In the genomic region with DNA sequence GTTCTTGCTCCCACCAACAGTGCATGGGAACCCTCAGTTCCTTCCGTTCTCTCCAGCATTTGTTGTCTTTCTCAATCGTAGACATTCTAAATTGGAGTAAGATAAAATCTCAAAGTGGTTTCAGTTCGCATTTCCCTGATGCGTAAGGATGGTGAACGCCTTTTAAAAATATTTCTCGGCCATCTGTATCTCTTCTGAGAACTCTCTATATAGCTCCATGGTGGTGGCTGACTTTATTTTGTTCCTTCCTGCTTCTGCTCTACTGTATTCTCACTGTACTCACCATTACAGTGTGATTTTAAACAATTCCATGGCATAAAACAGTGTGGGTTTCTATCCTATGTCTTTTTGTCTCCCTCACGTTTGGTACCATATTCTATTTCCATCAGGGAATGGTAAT, we compare ENCODE assay signal across 31 mouse cellular contexts. TPM values are rescaled to one million over a fixed set of nuclear protein-coding genes. Genes with fewer than 3 reads are reported as not detected.
DNase-seq lines count a peak whose midpoint lies in the region; ATAC-seq and TF ChIP-seq lines count a peak whose summit lies in the region.
"Had no signal": no experiment of that assay in that cellular context is flagged by ENCODE, and none has a peak within 500 bp of the region (broad histone marks: within the 10 kb centered on the region; RNA-seq: fewer than 3 reads in every experiment).

No protein-coding gene starts in this region.

- intact Hi-C loops in left cerebral cortex, postnatal 25 days (cut with DNase I) = loop anchor here (1.0 to 5.0 kb wide), 3 partner anchors 21 to 126 kb away; no protein-coding TSS in a partner anchor

- H3K9ac ChIP-seq in forebrain, postnatal 0 days = no peak overlapping the region
- no peak overlapping the region for H3K9ac ChIP-seq in forebrain, embryonic 14.5 days (ENCODE audit: low read length)
- H3K9ac ChIP-seq: embryonic facial prominence, embryonic 13.5 days; embryonic facial prominence, embryonic 15.5 days; forebrain, embryonic 12.5 days; forebrain, embryonic 15.5 days had no signal

- TF ChIP-seq CTCF in forebrain, postnatal 0 days (IDR thresholded peaks at IDR 0.05; ENCODE audit: low read depth) = no peak
- no peak for TF ChIP-seq CTCF in layer of hippocampus, adult 2 months (conservative IDR thresholded peaks at IDR 0.05)

- WGBS in forebrain, postnatal 0 days = 63% methylated on average over 7 of the region's 7 CpGs
- 90% methylated on average over 7 of the region's 7 CpGs for WGBS in forebrain, embryonic 14.5 days

- H3K36me3 ChIP-seq in forebrain, postnatal 0 days (ENCODE audit: insufficient read depth) = no peaks in the 10 kb centered on the region
- H3K36me3 ChIP-seq in forebrain, embryonic 14.5 days (ENCODE audit: control insufficient read depth, insufficient read depth, low read length) = no peaks in the 10 kb centered on the region
- H3K36me3 ChIP-seq: embryonic facial prominence, embryonic 13.5 days; embryonic facial prominence, embryonic 15.5 days; forebrain, embryonic 10.5 days; forebrain, embryonic 12.5 days; forebrain, embryonic 15.5 days; G1E had no signal

- H3K4me1 ChIP-seq in forebrain, postnatal 0 days (ENCODE audit: insufficient read depth) = no peaks in the 10 kb centered on the region
- peaks cover 7% of the 10 kb centered on the region; the same call in 1 of the 2 replicates for H3K4me1 ChIP-seq in forebrain, embryonic 14.5 days (ENCODE audit: control insufficient read depth, insufficient read depth, low read length)
- H3K4me1 ChIP-seq: embryonic facial prominence, embryonic 15.5 days had no signal

- no peak overlapping the region for H3K4me3 ChIP-seq in forebrain, postnatal 0 days (ENCODE audit: low read depth, low read length)
- no peak overlapping the region for H3K4me3 ChIP-seq in forebrain, embryonic 14.5 days (ENCODE audit: low read depth, low read length)
- H3K4me3 ChIP-seq in layer of hippocampus, adult 2 months = no peak overlapping the region
- H3K4me3 ChIP-seq: embryonic facial prominence, embryonic 13.5 days; embryonic facial prominence, embryonic 15.5 days; erythroblast, embryonic 14.5 days; forebrain, embryonic 10.5 days; forebrain, embryonic 12.5 days; forebrain, embryonic 15.5 days had no signal

- no peak for DNase-seq in forebrain, postnatal 0 days
- DNase-seq in forebrain, embryonic 14.5 days (ENCODE audit: low spot score) = no peak
- DNase-seq in layer of hippocampus, adult 2 months (ENCODE audit: low spot score in 2 of 2) = no peak
- no peak for DNase-seq in layer of hippocampus, adult 11-12 months (ENCODE audit: low spot score)
- peak; percentile 27 to 66 for DNase-seq in left cerebral cortex, postnatal 25 days (ENCODE audit: low spot score in 2 of 2)
- no peak for DNase-seq in left cerebral cortex, adult 8-10 months (ENCODE audit: low spot score in 2 of 2)
- DNase-seq: adrenal gland, adult 8-10 months; adrenal gland, postnatal 14 days; adrenal gland, postnatal 36 days; B cell, adult 2 months; cerebellum, adult 11 months; cerebellum, adult 18-20 months; cerebellum, adult 8-10 months; cerebellum, adult 9-11 months; cerebellum, postnatal 14 days; cerebellum, postnatal 36 days; embryo, embryonic 11 days had no signal

- H3K9me3 ChIP-seq in forebrain, postnatal 0 days (ENCODE audit: low read length) = no peaks in the 10 kb centered on the region
- no peaks in the 10 kb centered on the region for H3K9me3 ChIP-seq in forebrain, embryonic 14.5 days (replicated peaks; ENCODE audit: control insufficient read depth, low read length)
- H3K9me3 ChIP-seq: embryonic facial prominence, embryonic 13.5 days; embryonic facial prominence, embryonic 15.5 days; forebrain, embryonic 10.5 days; forebrain, embryonic 12.5 days; forebrain, embryonic 15.5 days; G1E had no signal

- peak; percentile 28 for ATAC-seq in forebrain, postnatal 0 days
- ATAC-seq in forebrain, embryonic 14.5 days = no peak
- ATAC-seq: activated CD4-positive, CD25-positive, alpha-beta regulatory T cell, adult 4 months; CD4-positive, CD25-positive, alpha-beta regulatory T cell, adult 4 months; forebrain, embryonic 15.5 days; Patski had no signal

- no peaks in the 10 kb centered on the region for H3K27me3 ChIP-seq in forebrain, postnatal 0 days (ENCODE audit: insufficient read depth, low read length)
- H3K27me3 ChIP-seq in forebrain, embryonic 14.5 days (replicated peaks; ENCODE audit: control insufficient read depth, insufficient read depth, low read length) = no peaks in the 10 kb centered on the region
- H3K27me3 ChIP-seq: CH12.LX; embryonic facial prominence, embryonic 13.5 days; embryonic facial prominence, embryonic 15.5 days; forebrain, embryonic 12.5 days; forebrain, embryonic 15.5 days had no signal

- H3K27ac ChIP-seq in forebrain, postnatal 0 days (ENCODE audit: low read depth, low read length) = 0 out of 2 replicates have a peak overlapping the region, but pooled peaks have one; percentile 35
- no peak overlapping the region for H3K27ac ChIP-seq in forebrain, embryonic 14.5 days (ENCODE audit: low read depth, low read length)
- peak overlapping the region; percentile 67 for H3K27ac ChIP-seq in layer of hippocampus, adult 2 months
- H3K27ac ChIP-seq: embryonic facial prominence, embryonic 13.5 days; embryonic facial prominence, embryonic 15.5 days; forebrain, embryonic 10.5 days; forebrain, embryonic 12.5 days; forebrain, embryonic 15.5 days had no signal

- H3K4me2 ChIP-seq in forebrain, postnatal 0 days (ENCODE audit: low read depth) = no peak overlapping the region
- no peak overlapping the region for H3K4me2 ChIP-seq in forebrain, embryonic 14.5 days (ENCODE audit: low read length)
- H3K4me2 ChIP-seq: embryonic facial prominence, embryonic 13.5 days; embryonic facial prominence, embryonic 15.5 days; forebrain, embryonic 12.5 days; forebrain, embryonic 15.5 days had no signal

RNA-seq across cellular contexts. Expression of a gene that starts 23.9 kb away (rescaled TPM):
- 46.9 and 61.5 TPM in 2 replicates for total RNA-seq in forebrain, postnatal 0 days (2014; rRNA removed)
- 5.4 and 8.9 TPM in 2 replicates for polyA plus RNA-seq in forebrain, postnatal 0 days (2015; fragmentation: Nextera tagmentation; extraction: Ambion mirVana)
- 9.7 and 10.5 TPM in 2 replicates for polyA plus RNA-seq in forebrain, embryonic 14.5 days (2014; fragmentation: Nextera tagmentation; extraction: Ambion mirVana)
- total RNA-seq in layer of hippocampus, adult 2 months (2021) = 100 to 1,000 TPM; 169 to 173 TPM
- 100 to 1,000 TPM; 120 to 126 TPM for total RNA-seq in left cerebral cortex, postnatal 25 days (2021)
- 100 to 1,000 TPM; 110 to 130 (median 124) TPM for total RNA-seq in left cerebral cortex, adult 8-10 months (2022)

RNA-seq across cellular contexts. Expression of a gene that starts 26.3 kb away (rescaled TPM):
- total RNA-seq in forebrain, postnatal 0 days (2014; rRNA removed) = not detected in 2 replicates
- not detected in 2 replicates for polyA plus RNA-seq in forebrain, postnatal 0 days (2015; fragmentation: Nextera tagmentation; extraction: Ambion mirVana)
- polyA plus RNA-seq in forebrain, embryonic 14.5 days (2014; fragmentation: Nextera tagmentation; extraction: Ambion mirVana) = 0.17 TPM in 1 of 2 replicates, not detected in the other
- not detected for total RNA-seq in layer of hippocampus, adult 2 months (2021)
- not detected for total RNA-seq in left cerebral cortex, postnatal 25 days (2021)
- total RNA-seq in left cerebral cortex, adult 8-10 months (2022) = not detected
- total RNA-seq: adrenal gland, adult 18-20 months; adrenal gland, adult 8-10 months; adrenal gland, postnatal 14 days; adrenal gland, postnatal 36 days; CH12.LX; common myeloid progenitor, adult 5-6 weeks; G1E had no signal
- polyA plus RNA-seq: activated CD4-positive, CD25-positive, alpha-beta regulatory T cell, adult 4 months; CD4-positive, CD25-positive, alpha-beta regulatory T cell, adult 4 months; embryonic facial prominence, embryonic 11.5 days; embryonic facial prominence, embryonic 13.5 days; embryonic facial prominence, embryonic 15.5 days; erythroblast, embryonic 14.5 days; forebrain, embryonic 10.5 days; forebrain, embryonic 12.5 days; forebrain, embryonic 15.5 days; G1E; Patski had no signal

Comparison
In these comparisons a context has a peak if more than half of its experiments do, and no peak if none do; other contexts are left out.
1. DNase-seq: peak in left cerebral cortex, postnatal 25 days (2 of 2); none in forebrain, postnatal 0 days (single experiment), forebrain, embryonic 14.5 days (single experiment), layer of hippocampus, adult 2 months (0 of 2), layer of hippocampus, adult 11-12 months (single experiment) and left cerebral cortex, adult 8-10 months (0 of 2).